Mouse (Mus musculus) stomach, postnatal 0 days (tissue): ENCODE measurements at regions not wholly inside any gene's neighbourhood (a gene's known extent, or its start where the extent isn't known, plus 50 kb on each side); places are given as distances from the start of the nearest gene placed in this dataset.

Source experiments
- ATAC-seq: fragments of 200-750 bp; cut with Nextera tagmentation; 2 replicates; pipeline ENCODE4 v1.8.0; 2017; ENCODE audit not compliant: low FRiP score, low TSS enrichment
- DNase-seq: peaks from one replicate; pipeline ENCODE4 v3.0.0-alpha.2; 2016; ENCODE audit warnings: low spot score
- H3K27ac ChIP-seq: fragments of 300-500 bp; sonication (generic); replicated peaks from 2 replicates; pipeline ENCODE4 v1.5.1; 2014; ENCODE audit warnings: mild to moderate bottlenecking, control low read depth
- H3K27me3 ChIP-seq: fragments of 300-500 bp; sonication (generic); 2 replicates; pipeline ENCODE4 v1.6.1; 2014; ENCODE audit warnings: low read length; ENCODE audit not compliant: control insufficient read depth, insufficient read depth
- H3K36me3 ChIP-seq: fragments of 300-500 bp; sonication (generic); 2 replicates; pipeline ENCODE4 v1.6.1; 2014; ENCODE audit warnings: low read length, mixed read lengths; ENCODE audit not compliant: control insufficient read depth, insufficient read depth
- H3K4me1 ChIP-seq: fragments of 300-500 bp; sonication (generic); replicated peaks from 2 replicates; pipeline ENCODE4 v1.6.1; 2014; ENCODE audit warnings: antibody characterized with exemption; ENCODE audit not compliant: control insufficient read depth, insufficient read depth
- H3K4me2 ChIP-seq: fragments of 300-500 bp; sonication (generic); replicated peaks from 2 replicates; pipeline ENCODE4 v1.6.1; 2014; ENCODE audit warnings: low read depth, mild to moderate bottlenecking, control low read depth, moderate library complexity
- H3K4me3 ChIP-seq: fragments of 300-500 bp; sonication (generic); 2 replicates; pipeline ENCODE4 v1.5.1; 2014; ENCODE audit warnings: low read depth, low read length, control low read depth
- H3K9ac ChIP-seq: fragments of 300-500 bp; sonication (generic); 2 replicates; pipeline ENCODE4 v1.6.1; 2014; ENCODE audit warnings: mild to moderate bottlenecking, low read length, control low read depth, mixed read lengths
- H3K9me3 ChIP-seq: fragments of 300-500 bp; sonication (generic); 2 replicates; pipeline ENCODE4 v1.6.1; 2016; ENCODE audit warnings: low read length; ENCODE audit not compliant: control insufficient read depth
- CTCF ChIP-seq: IDR thresholded peaks from 2 replicates; pipeline ENCODE4 v1.5.1; 2016; ENCODE audit warnings: antibody characterized with exemption, low read depth, mild to moderate bottlenecking, moderate library complexity
- EP300 ChIP-seq: optimal IDR thresholded peaks from 2 replicates; pipeline ENCODE3; 2016; ENCODE audit warnings: antibody characterized with exemption
- WGBS: fragments of 180-500 bp; shearing (Covaris S2); extraction: QIAGEN DNeasy Blood & Tissue Kit; methylation state at CpG from one replicate; pipeline ENCODE4 v1.1.7; 2014; 5-methylcytosine and 5-hydroxymethylcytosine counted together

DNA sequence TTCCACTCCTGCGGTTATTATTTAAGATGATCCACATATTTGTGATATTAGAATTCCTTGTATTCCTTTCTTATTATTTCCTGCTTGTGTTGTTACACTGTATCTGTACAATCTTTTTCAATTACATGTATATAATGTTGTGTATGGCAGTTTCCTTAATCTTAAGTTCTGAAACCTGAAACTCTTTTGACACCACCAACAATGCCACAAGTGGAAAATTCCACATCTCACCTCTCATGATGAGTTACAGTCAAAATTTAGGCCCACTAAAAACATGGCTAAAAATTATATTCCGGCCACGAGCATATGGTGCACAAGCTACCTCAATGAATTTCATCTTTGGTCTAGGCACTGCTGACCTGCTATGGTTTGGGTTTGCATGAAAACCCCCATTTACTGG lies 85.9 kb downstream of the 1700129C05Rik start:
- H3K27me3 ChIP-seq, result no peaks in the 10 kb centered on the region
- H3K4me3 ChIP-seq, result no peak overlapping the region
- 90% methylated on average over 3 of the region's 3 CpGs for WGBS
- DNase-seq (no peak), ATAC-seq (no peak)
- TF ChIP-seq EP300, result no peak
- no peak for TF ChIP-seq CTCF
- no peaks in the 10 kb centered on the region for H3K9me3 ChIP-seq
- H3K27ac ChIP-seq, result no peak overlapping the region
- no peak overlapping the region for H3K4me2 ChIP-seq
- no peaks in the 10 kb centered on the region for H3K36me3 ChIP-seq
- H3K4me1 ChIP-seq, result no peaks in the 10 kb centered on the region
- no peak overlapping the region for H3K9ac ChIP-seq

DNA sequence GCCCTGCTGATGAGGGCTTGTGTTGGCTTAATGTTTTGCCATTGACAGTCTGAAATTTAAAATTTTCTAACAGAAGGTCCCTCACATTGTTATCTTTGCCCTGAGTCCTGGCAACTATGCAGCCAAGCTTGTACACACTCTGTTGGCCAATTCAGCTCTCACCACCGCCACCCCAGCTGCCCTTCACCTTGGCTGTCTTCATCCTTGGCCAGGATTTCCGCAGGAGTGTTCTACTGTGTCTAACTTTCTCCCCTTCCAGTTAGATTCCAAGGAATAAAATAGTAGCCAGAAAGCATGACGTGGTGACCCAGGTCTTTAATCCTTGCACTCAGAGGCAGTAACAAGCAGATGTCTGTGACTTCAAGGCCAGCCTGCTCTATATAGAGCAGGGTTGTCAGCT lies 87.4 kb downstream of the 1700129C05Rik start:
- no peaks in the 10 kb centered on the region for H3K27me3 ChIP-seq
- no peak overlapping the region for H3K4me2 ChIP-seq
- DNase-seq, result no peak
- H3K27ac ChIP-seq, result no peak overlapping the region
- H3K4me3 ChIP-seq, result no peak overlapping the region
- no peak for ATAC-seq
- H3K9ac ChIP-seq, result no peak overlapping the region
- no peak for TF ChIP-seq CTCF
- TF ChIP-seq EP300, result no peak
- WGBS, result 84% methylated on average over 3 of the region's 3 CpGs
- H3K36me3 ChIP-seq, result no peaks in the 10 kb centered on the region
- H3K4me1 ChIP-seq, result no peaks in the 10 kb centered on the region
- H3K9me3 ChIP-seq, result no peaks in the 10 kb centered on the region

GRCm38 (mm10) chr14:59052421-59052820 lies 90.3 kb downstream of the 1700129C05Rik start:
- Histone ChIP-seq H3K27ac (no peak overlapping the region), H3K9me3 (no peaks in the 10 kb centered on the region), H3K4me2 (no peak overlapping the region), H3K4me3 (no peak overlapping the region), H3K9ac (no peak overlapping the region), H3K36me3 (no peaks in the 10 kb centered on the region), H3K4me1 (no peaks in the 10 kb centered on the region), H3K27me3 (no peaks in the 10 kb centered on the region)
- ATAC-seq (no peak), DNase-seq (no peak)
- TF ChIP-seq EP300, result no peak
- no peak for TF ChIP-seq CTCF
- WGBS, result 60% methylated on average over 3 of the region's 3 CpGs

DNA sequence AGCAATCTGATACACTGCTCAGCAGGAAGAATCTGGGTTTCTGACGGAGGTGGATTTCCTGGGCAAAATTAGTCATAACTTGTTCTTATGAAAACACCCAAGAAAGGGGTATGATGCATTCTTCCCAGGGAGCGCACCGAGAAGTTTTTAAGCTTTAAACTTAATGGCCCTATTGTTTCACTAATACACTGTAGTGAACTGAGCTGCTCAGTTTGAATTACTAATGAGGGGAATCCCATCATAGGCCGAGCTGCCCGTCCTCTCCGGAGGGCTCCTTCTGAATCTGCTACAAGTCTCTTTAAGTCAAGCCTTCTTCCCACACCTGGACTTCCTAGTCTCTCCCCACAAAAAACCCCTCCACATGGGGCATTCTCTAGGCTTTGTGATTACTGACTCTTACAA lies 91.2 kb downstream of the 1700129C05Rik start:
- DNase-seq, result no peak
- H3K27me3 ChIP-seq, result no peaks in the 10 kb centered on the region
- no peaks in the 10 kb centered on the region for H3K9me3 ChIP-seq
- no peaks in the 10 kb centered on the region for H3K4me1 ChIP-seq
- 41% methylated on average over 6 of the region's 6 CpGs for WGBS
- H3K27ac ChIP-seq, result no peak overlapping the region
- H3K36me3 ChIP-seq, result no peaks in the 10 kb centered on the region
- H3K4me3 ChIP-seq, result no peak overlapping the region
- no peak overlapping the region for H3K9ac ChIP-seq
- ATAC-seq, result no peak
- H3K4me2 ChIP-seq, result no peak overlapping the region
- TF ChIP-seq CTCF (no peak), EP300 (no peak)

- WGBS, result 73% methylated on average over 7 of the region's 7 CpGs
- no peak for TF ChIP-seq EP300
- TF ChIP-seq CTCF, result no peak
- no peak for DNase-seq
- no peak for ATAC-seq
- H3K27me3 ChIP-seq, result no peaks in the 10 kb centered on the region
- no peaks in the 10 kb centered on the region for H3K9me3 ChIP-seq
- no peaks in the 10 kb centered on the region for H3K36me3 ChIP-seq
- no peak overlapping the region for H3K4me3 ChIP-seq
- H3K4me1 ChIP-seq, result no peaks in the 10 kb centered on the region
- no peak overlapping the region for H3K9ac ChIP-seq
- no peak overlapping the region for H3K4me2 ChIP-seq
- no peak overlapping the region for H3K27ac ChIP-seq
These were observed 97.0 kb downstream of the 1700129C05Rik start for GRCm38 (mm10) chr14:59045687-59046086.

- no peak for ATAC-seq
These were observed 97.5 kb downstream of the 1700129C05Rik start for GRCm38 (mm10) chr14:59045235-59045634.

More at GRCm38 (mm10) chr14:59045235-59045634, 97.5 kb downstream of the 1700129C05Rik start:
- H3K4me3 ChIP-seq, result no peak overlapping the region
- no peak overlapping the region for H3K27ac ChIP-seq
- no peak for TF ChIP-seq CTCF
- no peak for TF ChIP-seq EP300
- H3K36me3 ChIP-seq, result no peaks in the 10 kb centered on the region
- no peaks in the 10 kb centered on the region for H3K4me1 ChIP-seq
- H3K9me3 ChIP-seq, result no peaks in the 10 kb centered on the region
- H3K9ac ChIP-seq, result no peak overlapping the region
- no peaks in the 10 kb centered on the region for H3K27me3 ChIP-seq
- no peak overlapping the region for H3K4me2 ChIP-seq
- WGBS, result 79% methylated on average over 7 of the region's 7 CpGs
- no peak for DNase-seq
